Mouse (Mus musculus): ENCODE results near the gene Pax7. TPM values are rescaled to one million over a fixed set of nuclear protein-coding genes. Genes with fewer than 3 reads are reported as not detected.
A peak's percentile ranks its signal among the peaks of the same experiment; 100 is the strongest.

The Pax7 gene
- under 1 TPM in 1 of 2 experiments, not detected in 1; 0.06 TPM for total RNA-seq (2021)

DNA sequence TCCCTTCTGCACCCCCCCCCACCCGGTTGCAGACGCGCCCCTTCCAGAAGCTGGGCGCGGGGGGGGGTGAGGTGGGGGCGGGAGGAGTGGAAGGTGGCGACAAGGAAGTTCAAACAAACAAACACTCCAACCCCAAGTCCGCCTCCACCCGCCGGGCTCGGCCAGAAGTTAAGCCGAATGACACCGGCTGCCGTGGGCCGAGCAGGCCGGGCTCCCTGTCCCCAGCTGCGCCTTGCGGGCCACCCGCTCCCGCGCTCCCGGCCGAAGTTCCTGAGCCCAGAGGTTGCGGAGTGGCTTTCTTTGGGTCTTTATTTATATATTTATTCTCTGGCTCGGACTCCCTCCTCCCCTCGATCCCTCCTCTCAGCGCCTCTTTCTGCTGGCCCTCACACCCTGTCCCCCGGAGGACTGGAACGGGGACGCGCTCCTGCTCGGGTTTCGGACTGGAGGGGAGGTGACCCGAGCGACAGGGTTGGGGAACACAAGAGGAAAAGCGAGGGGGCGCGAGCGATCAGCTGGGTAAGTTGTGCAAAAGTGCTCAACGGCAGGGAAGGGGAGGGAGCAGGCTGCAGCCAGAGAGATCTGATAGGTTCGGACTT is at the start of gene Pax7:
Gene Pax7 (minus strand): TSS at position 493 of the 599 bp plus-strand sequence.
- intact Hi-C loops (cut with DNase I), result no loop called here
- DNase-seq, result no peak

- intact Hi-C loops (cut with DNase I), result no loop called here
- no peak for DNase-seq
Measured at GRCm38 (mm10) chr4:139881796-139882195, 48.5 kb upstream of the Pax7 start.

DNA sequence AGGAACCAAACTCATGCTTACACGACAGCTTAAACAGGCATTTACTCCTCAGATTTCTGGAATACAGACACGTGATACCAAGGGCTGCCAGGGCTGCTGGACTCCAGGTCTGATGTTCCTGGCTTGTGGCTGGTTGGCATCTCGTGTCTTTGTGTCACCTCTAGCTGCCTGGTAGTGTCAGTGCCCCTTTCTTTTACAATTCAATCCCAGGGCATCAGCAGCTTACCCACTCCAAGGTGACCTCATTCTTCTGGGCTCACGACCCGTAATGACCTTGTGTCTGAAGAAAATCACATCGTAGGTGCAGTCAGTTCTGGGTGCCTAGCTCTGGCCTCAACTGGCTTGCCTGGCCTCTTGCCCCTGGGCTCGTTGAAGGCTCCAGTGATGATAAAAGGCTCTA is 46.0 kb upstream of the Pax7 start:
- intact Hi-C loops (cut with DNase I), result loop anchor here (10.0 kb wide), 2 partner anchors 495 to 665 kb away; no protein-coding TSS in a partner anchor
- DNase-seq, result no peak

- intact Hi-C loops (cut with DNase I), result loop anchor here (10.0 kb wide), 2 partner anchors 496 to 666 kb away; no protein-coding TSS in a partner anchor
- peak; percentile 41 for DNase-seq
Measured at GRCm38 (mm10) chr4:139878443-139878842, 45.1 kb upstream of the Pax7 start.

DNA sequence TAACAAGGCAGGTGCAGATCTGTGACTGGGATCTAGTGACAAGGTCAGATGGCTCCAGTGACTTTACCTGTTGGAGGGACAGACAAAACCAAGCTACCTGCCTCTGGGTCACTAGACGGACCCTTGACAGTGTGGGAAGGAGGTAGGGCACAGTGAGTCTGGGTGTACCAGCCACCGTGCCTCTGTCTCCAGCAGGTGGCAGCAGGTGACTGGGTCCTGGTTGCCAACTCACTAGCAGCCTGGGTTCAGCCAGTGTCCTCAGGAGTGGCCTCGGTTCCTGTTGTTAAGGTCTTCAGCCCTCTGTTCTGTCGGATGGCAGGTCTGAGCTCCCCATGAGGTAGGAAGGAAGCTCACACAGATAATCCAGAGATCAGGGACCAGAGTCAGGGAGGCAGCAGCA is 43.9 kb upstream of the Pax7 start:
- intact Hi-C loops (cut with DNase I), result loop anchor here (10.0 kb wide), 2 partner anchors 498 to 668 kb away; no protein-coding TSS in a partner anchor
- DNase-seq, result peak; percentile 87

- peak; percentile 78 for DNase-seq
- intact Hi-C loops (cut with DNase I), result loop anchor here (5.0 to 10.0 kb wide), 3 partner anchors 375 to 672 kb away; partner anchors contain the start of gene Igsf21
Measured at GRCm38 (mm10) chr4:139872595-139872994, 39.3 kb upstream of the Pax7 start.

GRCm38 (mm10) chr4:139871699-139872098 is 38.4 kb upstream of the Pax7 start:
- intact Hi-C loops (cut with DNase I), result loop anchor here (5.0 to 10.0 kb wide), 3 partner anchors 376 to 673 kb away; partner anchors contain the start of gene Igsf21
- DNase-seq, result no peak

- intact Hi-C loops (cut with DNase I), result loop anchor here (5.0 kb wide), 1 partner anchor 361 kb away; no protein-coding TSS in a partner anchor
- no peak for DNase-seq
Measured at GRCm38 (mm10) chr4:139863218-139863617, 29.9 kb upstream of the Pax7 start.

DNA sequence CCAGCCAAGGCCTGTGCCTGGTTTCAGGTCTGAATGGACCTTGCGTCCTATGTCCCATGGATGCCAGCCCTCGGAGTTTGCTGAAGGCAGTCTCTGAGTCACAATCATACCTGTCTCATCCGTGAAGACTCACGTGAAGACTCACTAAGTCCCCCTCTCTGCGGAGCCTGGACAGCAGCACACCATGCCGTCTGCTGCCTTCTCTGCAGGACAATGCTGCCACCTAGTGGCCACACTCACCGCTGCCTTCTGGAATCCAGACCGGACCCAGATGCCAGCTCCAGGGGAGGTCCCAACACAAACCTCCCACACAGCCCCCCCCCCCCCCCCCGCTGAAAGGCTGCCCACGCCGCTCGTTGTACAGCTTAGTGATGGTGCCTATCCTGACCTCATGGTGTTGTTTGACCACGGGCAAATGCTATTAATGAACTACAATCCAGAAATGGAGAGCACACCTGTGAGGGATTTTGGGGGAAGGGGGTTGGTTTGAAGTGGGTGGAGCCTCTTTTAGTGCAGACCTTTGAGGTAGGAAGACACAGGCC is 25.4 kb upstream of the Pax7 start:
- intact Hi-C loops (cut with DNase I), result loop anchor here (2.0 to 5.0 kb wide), 2 partner anchors 174 to 216 kb away; no protein-coding TSS in a partner anchor
- DNase-seq, result peak; percentile 93

DNA sequence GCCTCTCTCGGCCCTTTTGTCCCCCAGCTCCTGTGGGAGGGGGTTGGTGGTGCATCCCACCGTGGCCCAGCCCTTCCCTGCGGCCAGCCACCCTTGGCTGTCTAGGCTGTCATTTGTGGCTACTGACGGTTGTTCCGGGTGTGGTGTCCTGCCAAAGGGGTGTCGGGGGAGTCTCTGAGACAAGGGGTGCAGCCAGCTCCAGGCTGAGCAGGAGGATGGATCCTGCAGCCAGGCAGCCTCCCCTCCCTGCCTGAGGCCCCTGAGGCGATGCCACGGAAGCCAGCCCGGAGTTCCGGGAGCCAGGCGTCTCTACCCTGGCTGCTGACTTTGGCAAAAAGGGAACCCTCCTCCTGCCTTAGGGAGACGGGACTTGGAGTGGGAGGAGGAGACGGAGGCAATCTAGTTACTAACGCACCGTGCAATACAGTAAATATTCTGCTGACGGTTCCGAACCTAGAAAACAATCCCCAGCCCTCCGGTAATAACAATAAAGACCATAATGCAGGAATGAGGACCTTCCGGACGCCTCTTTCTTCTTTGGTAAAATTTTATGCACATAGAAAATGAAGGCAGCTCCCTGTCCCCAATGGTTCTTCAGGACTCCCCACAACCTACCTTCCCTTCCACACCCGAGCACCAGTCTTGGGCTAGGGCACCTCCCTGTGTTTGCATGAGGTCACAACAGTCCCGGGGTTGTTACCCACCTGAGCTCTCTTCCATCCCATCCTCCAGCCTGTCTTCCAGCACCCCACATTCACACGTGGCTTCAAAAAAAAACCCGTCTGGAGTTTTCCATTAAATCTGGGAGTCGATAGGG is 19.1 kb upstream of the Pax7 start:
- intact Hi-C loops (cut with DNase I), result no loop called here
- no peak for DNase-seq

DNA sequence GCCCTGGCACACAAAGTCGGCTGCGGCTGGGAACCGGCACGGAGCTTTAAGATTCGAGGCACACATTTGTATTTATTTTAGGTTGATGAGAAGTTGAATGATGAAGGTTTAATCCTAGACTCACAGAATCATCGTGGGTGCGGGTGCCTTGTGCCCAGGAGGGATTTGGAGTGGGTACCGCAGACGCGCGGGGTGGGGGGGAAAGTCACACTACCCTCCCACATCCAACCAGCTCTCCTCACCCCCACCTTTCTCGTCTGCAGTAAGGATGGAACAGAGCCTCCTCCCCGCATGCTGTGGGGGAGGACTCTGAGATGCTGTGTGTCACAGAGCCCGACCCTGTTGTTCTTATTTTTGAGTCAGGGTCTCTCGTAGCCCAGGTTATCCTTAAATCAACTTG is 18.1 kb upstream of the Pax7 start:
- no peak for DNase-seq
- intact Hi-C loops (cut with DNase I), result no loop called here

- intact Hi-C loops (cut with DNase I), result no loop called here
- no peak for DNase-seq
Measured at GRCm38 (mm10) chr4:139850547-139851170, 17.3 kb upstream of the Pax7 start.

- intact Hi-C loops (cut with DNase I), result no loop called here
- DNase-seq, result no peak
Measured at GRCm38 (mm10) chr4:139843456-139843855, 10.1 kb upstream of the Pax7 start.

- intact Hi-C loops (cut with DNase I), result no loop called here
Measured at GRCm38 (mm10) chr4:139842919-139843318, 9.6 kb upstream of the Pax7 start.

DNA sequence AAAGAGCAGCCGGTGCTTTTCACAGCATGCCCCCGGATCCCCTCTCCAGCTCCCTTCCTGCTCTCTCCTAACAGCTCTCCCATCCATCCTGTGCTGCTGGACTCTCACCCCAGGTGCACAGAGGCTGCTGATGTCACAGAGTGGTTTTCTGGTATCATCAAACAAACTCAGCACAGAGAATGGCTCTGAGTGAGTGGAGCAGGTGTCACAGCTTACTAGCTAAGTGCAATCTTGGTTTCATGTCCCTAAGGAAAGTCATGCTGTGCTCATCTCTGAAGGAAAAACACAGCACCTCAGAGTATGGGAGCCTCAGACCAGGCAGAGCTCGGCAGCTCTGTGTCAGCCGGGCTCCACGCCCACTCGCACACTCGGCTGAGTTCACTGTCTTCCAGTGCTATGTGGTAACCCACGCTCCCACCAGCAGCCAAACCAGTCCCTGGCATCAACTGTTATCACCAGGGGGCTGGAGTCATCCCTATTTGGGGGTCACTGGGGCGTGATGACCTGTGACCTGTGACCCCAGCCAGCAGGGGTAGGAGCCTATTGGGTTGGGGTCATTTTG is 7.7 kb upstream of the Pax7 start:
- intact Hi-C loops (cut with DNase I), result no loop called here
- DNase-seq, result no peak

More at GRCm38 (mm10) chr4:139842919-139843318, 9.6 kb upstream of the Pax7 start:
- no peak for DNase-seq

GRCm38 (mm10) chr4:139840442-139840841 is 7.1 kb upstream of the Pax7 start:
- no peak for DNase-seq
- intact Hi-C loops (cut with DNase I), result no loop called here

GRCm38 (mm10) chr4:139836681-139837080 is 3.4 kb upstream of the Pax7 start:
- DNase-seq, result no peak
- intact Hi-C loops (cut with DNase I), result no loop called here

DNA sequence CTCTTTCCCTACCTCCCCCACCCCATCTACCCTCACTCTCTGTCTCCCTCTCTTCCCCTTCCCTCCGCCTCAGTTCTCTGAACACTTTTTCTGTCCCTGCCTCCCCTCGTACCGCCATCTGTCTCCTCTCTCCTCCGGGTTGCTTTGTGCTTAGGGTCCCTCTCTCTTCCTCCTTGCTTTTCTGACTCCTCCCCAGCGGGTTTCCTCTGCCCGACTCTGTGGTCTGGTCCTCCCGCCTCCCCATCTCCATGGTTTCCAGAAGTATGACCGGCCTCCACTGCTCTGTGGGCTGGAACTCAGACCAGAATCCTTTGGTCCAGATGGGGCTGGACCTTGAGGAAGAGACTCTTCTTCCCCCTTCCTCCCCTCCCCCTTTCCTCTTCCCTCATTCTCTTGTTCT is 2.9 kb upstream of the Pax7 start:
- no peak for DNase-seq
- intact Hi-C loops (cut with DNase I), result no loop called here

DNA sequence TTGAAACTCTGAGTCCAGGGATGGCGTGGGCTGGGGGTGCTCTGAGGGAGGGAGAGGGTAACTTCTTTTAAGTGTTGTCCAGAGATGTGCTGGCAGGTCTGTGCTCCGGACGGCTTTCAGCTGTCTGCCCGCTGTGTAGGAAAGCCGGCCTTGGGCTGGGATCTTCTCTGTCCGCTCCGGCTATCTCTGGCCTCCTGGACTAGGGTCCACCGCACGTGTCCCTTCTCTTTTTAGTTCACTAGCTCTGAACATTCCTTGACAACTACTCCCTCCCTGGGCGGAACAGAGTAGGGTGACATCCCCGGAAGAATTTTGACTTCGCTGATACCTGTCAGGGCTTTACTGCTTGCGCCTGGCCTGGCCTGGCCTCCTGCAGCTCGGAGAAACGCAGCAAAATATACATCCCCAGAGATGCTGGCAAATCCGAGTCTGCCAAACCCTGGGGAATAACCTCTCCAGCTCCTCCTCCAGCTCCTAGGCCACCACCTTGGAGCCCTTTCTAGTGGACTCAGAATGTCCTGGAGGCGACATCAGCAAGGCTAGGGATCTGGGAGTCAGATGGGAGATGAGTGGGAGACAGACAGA is 581 bp upstream of the Pax7 start:
- DNase-seq, result no peak
- intact Hi-C loops (cut with DNase I), result no loop called here
